Mouse (Mus musculus) hindbrain, embryonic 15.5 days (tissue): ENCODE measurements around the gene Fbxo22. TPM values are rescaled to one million over a fixed set of nuclear protein-coding genes. Genes with fewer than 3 reads are reported as not detected.
A peak's percentile ranks its signal among the peaks of the same experiment; 100 is the strongest.
"Not testable (repeated sequence)": the region's sequence is repeated elsewhere in the genome, so short reads cannot be mapped to it uniquely, and the experiment has no call there.

Experiments
- ATAC-seq: fragments of 200-750 bp; cut with Nextera tagmentation; 2 replicates; pipeline ENCODE4 v1.8.0; 2017; ENCODE audit warnings: low read depth, moderate number of reproducible peaks, moderate TSS enrichment; ENCODE audit not compliant: low FRiP score
- H3K27ac ChIP-seq: fragments of 300-500 bp; sonication (generic); replicated peaks from 2 replicates; pipeline ENCODE4 v1.5.1; 2015; ENCODE audit warnings: mild to moderate bottlenecking, inconsistent platforms
- H3K27me3 ChIP-seq: fragments of 300-500 bp; sonication (generic); 2 replicates; pipeline ENCODE4 v1.6.1; 2015; ENCODE audit warnings: control low read depth, inconsistent platforms
- H3K36me3 ChIP-seq: fragments of 300-500 bp; sonication (generic); 2 replicates; pipeline ENCODE4 v1.6.1; 2015; ENCODE audit warnings: control low read depth, inconsistent platforms
- H3K4me1 ChIP-seq: fragments of 300-500 bp; sonication (generic); replicated peaks from 2 replicates; pipeline ENCODE4 v1.6.1; 2015; ENCODE audit warnings: control low read depth, inconsistent platforms
- H3K4me2 ChIP-seq: fragments of 300-500 bp; sonication (generic); 2 replicates; pipeline ENCODE4 v1.6.1; 2015; ENCODE audit warnings: moderate library complexity, mild to moderate bottlenecking, inconsistent platforms
- H3K4me3 ChIP-seq: fragments of 300-500 bp; sonication (generic); 2 replicates; pipeline ENCODE4 v1.5.1; 2015; ENCODE audit warnings: mild to moderate bottlenecking, inconsistent platforms
- H3K9ac ChIP-seq: fragments of 300-500 bp; sonication (generic); 2 replicates; pipeline ENCODE4 v1.6.1; 2015; ENCODE audit warnings: inconsistent platforms
- H3K9me3 ChIP-seq: fragments of 300-500 bp; sonication (generic); 2 replicates; pipeline ENCODE4 v1.6.1; 2016; ENCODE audit warnings: control low read depth, inconsistent platforms
- WGBS: fragments of 180-500 bp; shearing (Covaris S2); methylation state at CpG from one replicate; pipeline ENCODE4 v1.1.7; 2015; 5-methylcytosine and 5-hydroxymethylcytosine counted together
- polyA plus RNA-seq: library from polyadenylated mRNA; unstranded; fragments of >200 nt; fragmentation: Nextera tagmentation; extraction: Ambion mirVana; gene quantifications from 2 replicates; pipeline ENCODE4 v1.2.1, GENCODE M21; 2015

Gene Fbxo22
- polyA plus RNA-seq, 1 experiment from 2014 or later, result 82.7 TPM

- 47% methylated on average over 24 of the region's 24 CpGs for WGBS
- H3K27ac ChIP-seq, result no peak overlapping the region
- H3K4me2 ChIP-seq, result peak overlapping the region; percentile 43
- H3K9ac ChIP-seq, result no peak overlapping the region
- H3K4me3 ChIP-seq, result no peak overlapping the region
- no peaks in the 10 kb centered on the region for H3K27me3 ChIP-seq
- H3K4me1 ChIP-seq, result no peaks in the 10 kb centered on the region
- no peak for ATAC-seq
- H3K36me3 ChIP-seq, result no peaks in the 10 kb centered on the region
- no peaks in the 10 kb centered on the region for H3K9me3 ChIP-seq
These were observed 33.3 kb downstream of the Fbxo22 start for GRCm38 (mm10) chr9:55241863-55242685.

GRCm38 (mm10) chr9:55243280-55243679, 34.6 kb downstream of the Fbxo22 start:
- no peak overlapping the region for H3K4me2 ChIP-seq
- H3K27ac ChIP-seq, result no peak overlapping the region
- ATAC-seq, result no peak
- 92% methylated on average over 3 of the region's 3 CpGs for WGBS
- no peaks in the 10 kb centered on the region for H3K4me1 ChIP-seq
- H3K9me3 ChIP-seq, result no peaks in the 10 kb centered on the region
- no peaks in the 10 kb centered on the region for H3K27me3 ChIP-seq
- no peak overlapping the region for H3K9ac ChIP-seq
- H3K4me3 ChIP-seq, result no peak overlapping the region
- H3K36me3 ChIP-seq, result no peaks in the 10 kb centered on the region

- 83% methylated on average over 3 of the region's 3 CpGs for WGBS
- no peak overlapping the region for H3K4me3 ChIP-seq
These were observed 35.4 kb downstream of the Fbxo22 start for GRCm38 (mm10) chr9:55244079-55244478.

GRCm38 (mm10) chr9:55245057-55245750, 36.5 kb downstream of the Fbxo22 start:
- H3K27me3 ChIP-seq, H3K4me3 ChIP-seq, H3K4me2 ChIP-seq, H3K4me1 ChIP-seq, H3K9me3 ChIP-seq, ATAC-seq, H3K36me3 ChIP-seq, H3K27ac ChIP-seq, H3K9ac ChIP-seq: not testable (repeated sequence)
- 98% methylated on average over 1 of the region's 1 CpGs for WGBS

More at GRCm38 (mm10) chr9:55244079-55244478, 35.4 kb downstream of the Fbxo22 start:
- Histone ChIP-seq H3K27me3 (no peaks in the 10 kb centered on the region), H3K4me2 (no peak overlapping the region), H3K4me1 (no peaks in the 10 kb centered on the region), H3K36me3 (no peaks in the 10 kb centered on the region), H3K9me3 (no peaks in the 10 kb centered on the region), H3K9ac (no peak overlapping the region), H3K27ac (no peak overlapping the region)
- no peak for ATAC-seq

- no peaks in the 10 kb centered on the region for H3K9me3 ChIP-seq
- H3K4me2 ChIP-seq, result no peak overlapping the region
- no peaks in the 10 kb centered on the region for H3K36me3 ChIP-seq
- no peaks in the 10 kb centered on the region for H3K27me3 ChIP-seq
- no peak overlapping the region for H3K9ac ChIP-seq
- no peak overlapping the region for H3K4me3 ChIP-seq
- no peaks in the 10 kb centered on the region for H3K4me1 ChIP-seq
- no peak for ATAC-seq
- no peak overlapping the region for H3K27ac ChIP-seq
- WGBS, result 80% methylated on average over 8 of the region's 8 CpGs
These were observed 37.7 kb downstream of the Fbxo22 start for GRCm38 (mm10) chr9:55246440-55246839.

- no peaks in the 10 kb centered on the region for H3K27me3 ChIP-seq
- H3K36me3 ChIP-seq, result no peaks in the 10 kb centered on the region
- no peak overlapping the region for H3K4me3 ChIP-seq
- H3K4me2 ChIP-seq, result no peak overlapping the region
- H3K27ac ChIP-seq, result no peak overlapping the region
- no peak for ATAC-seq
- WGBS, result 94% methylated on average over 4 of the region's 4 CpGs
- no peaks in the 10 kb centered on the region for H3K4me1 ChIP-seq
- no peak overlapping the region for H3K9ac ChIP-seq
- no peaks in the 10 kb centered on the region for H3K9me3 ChIP-seq
These were observed 38.2 kb downstream of the Fbxo22 start for GRCm38 (mm10) chr9:55246918-55247317.

GRCm38 (mm10) chr9:55248465-55248864, 39.7 kb downstream of the Fbxo22 start:
- no peak overlapping the region for H3K27ac ChIP-seq
- no peaks in the 10 kb centered on the region for H3K9me3 ChIP-seq
- WGBS, result 89% methylated on average over 4 of the region's 4 CpGs
- H3K9ac ChIP-seq, result no peak overlapping the region
- no peaks in the 10 kb centered on the region for H3K4me1 ChIP-seq
- no peak for ATAC-seq
- H3K27me3 ChIP-seq, result no peaks in the 10 kb centered on the region
- no peak overlapping the region for H3K4me2 ChIP-seq
- no peak overlapping the region for H3K4me3 ChIP-seq
- no peaks in the 10 kb centered on the region for H3K36me3 ChIP-seq

- H3K4me2 ChIP-seq, result no peak overlapping the region
- H3K9me3 ChIP-seq, result no peaks in the 10 kb centered on the region
- no peak for ATAC-seq
- H3K27me3 ChIP-seq, result no peaks in the 10 kb centered on the region
- H3K4me1 ChIP-seq, result no peaks in the 10 kb centered on the region
- no peaks in the 10 kb centered on the region for H3K36me3 ChIP-seq
- H3K4me3 ChIP-seq, result no peak overlapping the region
- WGBS, result 90% methylated on average over 6 of the region's 6 CpGs
- H3K9ac ChIP-seq, result no peak overlapping the region
- no peak overlapping the region for H3K27ac ChIP-seq
These were observed 42.0 kb downstream of the Fbxo22 start for GRCm38 (mm10) chr9:55250595-55251247.

GRCm38 (mm10) chr9:55252097-55252496, 43.4 kb downstream of the Fbxo22 start:
- WGBS, result 54% methylated on average over 2 of the region's 2 CpGs
- ATAC-seq, H3K36me3 ChIP-seq, H3K9ac ChIP-seq, H3K27ac ChIP-seq, H3K9me3 ChIP-seq, H3K4me2 ChIP-seq, H3K4me1 ChIP-seq, H3K4me3 ChIP-seq, H3K27me3 ChIP-seq: not testable (repeated sequence)

- H3K9ac ChIP-seq, result no peak overlapping the region
These were observed 45.1 kb downstream of the Fbxo22 start for GRCm38 (mm10) chr9:55253849-55254248.

GRCm38 (mm10) chr9:55255056-55255455, 46.3 kb downstream of the Fbxo22 start:
- Histone ChIP-seq H3K36me3 (no peaks in the 10 kb centered on the region), H3K4me3 (no peak overlapping the region), H3K27me3 (no peaks in the 10 kb centered on the region), H3K9ac (no peak overlapping the region), H3K4me2 (no peak overlapping the region), H3K9me3 (no peaks in the 10 kb centered on the region), H3K27ac (no peak overlapping the region), H3K4me1 (no peaks in the 10 kb centered on the region)
- ATAC-seq, result no peak
- WGBS, result 98% methylated on average over 5 of the region's 5 CpGs

More at GRCm38 (mm10) chr9:55253849-55254248, 45.1 kb downstream of the Fbxo22 start:
- 83% methylated on average over 1 of the region's 1 CpGs for WGBS
- no peak overlapping the region for H3K4me2 ChIP-seq
- no peaks in the 10 kb centered on the region for H3K36me3 ChIP-seq
- H3K27ac ChIP-seq, result no peak overlapping the region
- H3K27me3 ChIP-seq, result no peaks in the 10 kb centered on the region
- H3K9me3 ChIP-seq, result no peaks in the 10 kb centered on the region
- ATAC-seq, result no peak
- no peak overlapping the region for H3K4me3 ChIP-seq
- no peaks in the 10 kb centered on the region for H3K4me1 ChIP-seq

- H3K9me3 ChIP-seq, result no peaks in the 10 kb centered on the region
- no peak overlapping the region for H3K27ac ChIP-seq
- no peaks in the 10 kb centered on the region for H3K27me3 ChIP-seq
- no peak for ATAC-seq
- no peaks in the 10 kb centered on the region for H3K36me3 ChIP-seq
- H3K4me3 ChIP-seq, result no peak overlapping the region
- no peaks in the 10 kb centered on the region for H3K4me1 ChIP-seq
- WGBS, result 70% methylated on average over 4 of the region's 4 CpGs
- H3K9ac ChIP-seq, result no peak overlapping the region
- no peak overlapping the region for H3K4me2 ChIP-seq
These were observed 46.9 kb downstream of the Fbxo22 start for GRCm38 (mm10) chr9:55255604-55256003.
